Mouse (Mus musculus): ENCODE measurements around the gene Zfp977. TPM values are rescaled to one million over a fixed set of nuclear protein-coding genes. Genes with fewer than 3 reads are reported as not detected.
"Not testable (repeated sequence)": the region's sequence is repeated elsewhere in the genome, so short reads cannot be mapped to it uniquely, and the experiment has no call there.

Gene Zfp977
- polyA plus RNA-seq (2015; fragmentation: Nextera tagmentation; extraction: Ambion mirVana), result 2.1 and 2.3 TPM in 2 replicates

DNA sequence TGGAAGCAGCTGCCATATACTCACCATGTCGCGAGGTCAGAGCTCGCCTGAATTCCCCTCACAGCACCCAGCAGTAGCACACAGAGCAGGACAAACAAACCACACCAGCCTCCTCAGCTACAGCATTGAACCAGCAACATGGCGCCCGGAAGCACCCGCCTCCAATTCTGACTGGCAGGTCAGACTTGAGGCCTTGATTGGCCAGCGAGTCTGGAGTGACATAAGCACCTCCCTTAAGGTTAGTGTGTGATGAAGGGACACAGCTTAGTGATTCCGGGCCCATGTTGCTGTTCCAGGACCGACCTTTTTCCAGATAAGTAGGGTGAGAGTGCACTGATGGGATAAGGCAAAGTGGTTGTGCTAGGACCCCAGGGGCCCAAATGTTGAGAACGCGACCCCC is at the start of gene Zfp977:
Zfp977 (minus strand) TSS at position 135 of the 400 bp plus-strand sequence.
- H3K27me3 ChIP-seq (ENCODE audit: control insufficient read depth, insufficient read depth, low read depth, low read length); H3K36me3 ChIP-seq (ENCODE audit: control insufficient read depth, insufficient read depth, low read length); H3K4me2 ChIP-seq (ENCODE audit: low read length); ATAC-seq; H3K27ac ChIP-seq (ENCODE audit: low read length); H3K4me3 ChIP-seq (ENCODE audit: low read depth, low read length); H3K9ac ChIP-seq (ENCODE audit: low read depth, low read length); H3K4me1 ChIP-seq (ENCODE audit: control insufficient read depth, insufficient read depth, low read length): not testable (repeated sequence)
- H3K9me3 ChIP-seq (replicated peaks; ENCODE audit: control insufficient read depth, low read length, poor library complexity, severe bottlenecking), result peaks cover 17% of the 10 kb centered on the region
- WGBS, result 90% methylated on average over 11 of the region's 11 CpGs

DNA sequence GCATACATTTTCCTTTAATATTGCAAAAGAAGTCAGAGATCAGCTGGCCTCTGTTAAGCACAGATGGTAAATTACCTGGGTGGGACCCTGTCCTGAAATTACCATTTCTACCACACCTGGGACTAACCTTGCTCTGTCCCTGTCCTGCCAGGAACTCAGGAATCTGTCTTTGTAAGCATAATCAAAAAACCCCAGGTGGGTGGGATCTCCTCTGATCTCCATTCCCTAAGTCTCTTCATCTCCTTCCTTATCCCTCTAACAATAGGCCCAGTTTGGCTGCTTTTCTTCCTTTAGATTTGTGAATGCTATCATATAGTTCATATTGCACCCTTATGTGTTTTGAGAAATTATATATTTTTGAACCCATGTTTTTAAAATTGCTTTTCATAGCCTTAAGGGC is 38.7 kb upstream of the Zfp977 start:
- H3K9ac ChIP-seq (ENCODE audit: low read depth, low read length); ATAC-seq; H3K27ac ChIP-seq (ENCODE audit: low read length): not testable (repeated sequence)

DNA sequence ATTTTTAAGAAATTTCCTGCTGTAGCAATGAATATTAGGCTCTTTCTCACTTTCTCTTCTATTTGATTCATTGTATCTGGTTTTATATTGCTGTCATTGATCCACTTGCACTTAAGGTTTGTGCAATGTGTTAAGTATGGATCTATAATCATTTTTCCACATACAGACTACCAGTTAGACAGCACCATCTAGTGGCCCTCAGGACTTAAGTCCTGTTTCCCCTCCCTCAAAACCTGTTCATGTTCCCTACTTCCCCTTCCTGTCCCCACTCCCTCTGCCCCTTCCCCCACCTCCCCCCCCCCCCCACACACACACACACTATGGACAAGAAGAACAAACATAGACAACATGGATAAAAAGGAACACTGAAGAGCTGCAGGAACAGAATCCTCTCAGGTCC is 3.3 kb upstream of the Zfp977 start:
- peaks cover 29% of the 10 kb centered on the region for H3K9me3 ChIP-seq (replicated peaks; ENCODE audit: control insufficient read depth, low read length, poor library complexity, severe bottlenecking)
- not testable (repeated sequence) for H3K27ac ChIP-seq (ENCODE audit: low read length); H3K4me3 ChIP-seq (ENCODE audit: low read depth, low read length)

More for the DNA sequence above, 38.7 kb upstream of the Zfp977 start:
- H3K9me3 ChIP-seq (replicated peaks; ENCODE audit: control insufficient read depth, low read length, poor library complexity, severe bottlenecking), result 0 out of 2 replicates have a peak, but pooled peaks cover 11% of the 10 kb centered on the region
- H3K36me3 ChIP-seq (ENCODE audit: control insufficient read depth, insufficient read depth, low read length); H3K4me3 ChIP-seq (ENCODE audit: low read depth, low read length); H3K4me2 ChIP-seq (ENCODE audit: low read length); H3K27me3 ChIP-seq (ENCODE audit: control insufficient read depth, insufficient read depth, low read depth, low read length); H3K4me1 ChIP-seq (ENCODE audit: control insufficient read depth, insufficient read depth, low read length): not testable (repeated sequence)

DNA sequence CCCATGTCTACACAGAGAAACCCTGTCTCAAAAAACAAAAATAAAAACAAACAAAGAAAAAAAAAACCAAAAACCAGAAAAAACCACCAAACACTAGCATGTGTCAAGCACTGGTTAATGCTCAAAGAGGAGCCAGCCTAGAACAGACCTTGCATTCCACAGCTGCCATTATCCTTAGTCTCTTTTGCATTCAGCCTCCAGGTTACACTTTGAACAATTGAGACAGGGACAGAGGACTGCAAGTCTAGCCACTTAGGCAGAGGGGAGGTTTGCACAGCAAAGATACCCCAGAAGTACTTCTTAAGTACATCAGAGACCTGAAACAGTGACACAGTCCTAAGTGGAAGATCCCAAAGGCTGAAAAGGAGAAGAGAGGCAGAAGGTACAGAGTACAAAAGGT is 1.0 kb downstream of the Zfp977 start:
- H3K27me3 ChIP-seq (ENCODE audit: control insufficient read depth, insufficient read depth, low read depth, low read length); ATAC-seq; H3K4me2 ChIP-seq (ENCODE audit: low read length); H3K4me1 ChIP-seq (ENCODE audit: control insufficient read depth, insufficient read depth, low read length); H3K36me3 ChIP-seq (ENCODE audit: control insufficient read depth, insufficient read depth, low read length); H3K4me3 ChIP-seq (ENCODE audit: low read depth, low read length); H3K9ac ChIP-seq (ENCODE audit: low read depth, low read length); H3K27ac ChIP-seq (ENCODE audit: low read length): not testable (repeated sequence)
- peaks cover 25% of the 10 kb centered on the region for H3K9me3 ChIP-seq (replicated peaks; ENCODE audit: control insufficient read depth, low read length, poor library complexity, severe bottlenecking)

More for the DNA sequence above, 3.3 kb upstream of the Zfp977 start:
- not testable (repeated sequence) for H3K9ac ChIP-seq (ENCODE audit: low read depth, low read length); H3K4me2 ChIP-seq (ENCODE audit: low read length); H3K27me3 ChIP-seq (ENCODE audit: control insufficient read depth, insufficient read depth, low read depth, low read length); H3K36me3 ChIP-seq (ENCODE audit: control insufficient read depth, insufficient read depth, low read length); ATAC-seq; H3K4me1 ChIP-seq (ENCODE audit: control insufficient read depth, insufficient read depth, low read length)

DNA sequence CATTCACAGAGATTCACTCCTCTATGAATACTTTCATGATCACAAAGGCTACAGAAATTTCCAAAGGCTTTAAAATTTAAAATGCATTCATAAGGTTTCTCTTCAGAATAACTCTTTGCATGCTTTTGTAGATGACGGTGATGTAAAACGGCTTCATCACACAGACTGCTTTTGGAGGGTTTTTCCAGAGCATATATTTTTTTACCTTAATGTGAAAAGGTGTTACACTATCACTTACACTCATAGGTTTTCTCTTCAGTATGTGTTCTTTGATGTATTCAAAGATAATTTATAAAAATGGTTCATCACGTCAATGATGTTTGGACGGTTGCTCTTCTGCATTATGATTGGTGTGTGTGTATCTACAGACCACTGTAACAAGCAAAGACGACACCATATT is 13.9 kb downstream of the Zfp977 start, which contains the start of gene Gm21028:
Gm21028 (minus strand) TSS at position 101 of the 400 bp plus-strand sequence.
- no peaks in the 10 kb centered on the region for H3K27me3 ChIP-seq (ENCODE audit: control insufficient read depth, insufficient read depth, low read depth, low read length)
- peaks cover 4% of the 10 kb centered on the region; the same call in 1 of the 2 replicates for H3K36me3 ChIP-seq (ENCODE audit: control insufficient read depth, insufficient read depth, low read length)
- H3K9ac ChIP-seq (ENCODE audit: low read depth, low read length), result no peak within 1 kb of the TSS
- no peaks in the 10 kb centered on the region for H3K4me1 ChIP-seq (ENCODE audit: control insufficient read depth, insufficient read depth, low read length)
- peaks cover 41% of the 10 kb centered on the region for H3K9me3 ChIP-seq (replicated peaks; ENCODE audit: control insufficient read depth, low read length, poor library complexity, severe bottlenecking)
- no peak within 1 kb of the TSS for H3K4me3 ChIP-seq (ENCODE audit: low read depth, low read length)
- no peak for ATAC-seq
- H3K27ac ChIP-seq (ENCODE audit: low read length), result no peak within 1 kb of the TSS
- no peak within 1 kb of the TSS for H3K4me2 ChIP-seq (ENCODE audit: low read length)
- 92% methylated on average over 5 of the region's 5 CpGs for WGBS

DNA sequence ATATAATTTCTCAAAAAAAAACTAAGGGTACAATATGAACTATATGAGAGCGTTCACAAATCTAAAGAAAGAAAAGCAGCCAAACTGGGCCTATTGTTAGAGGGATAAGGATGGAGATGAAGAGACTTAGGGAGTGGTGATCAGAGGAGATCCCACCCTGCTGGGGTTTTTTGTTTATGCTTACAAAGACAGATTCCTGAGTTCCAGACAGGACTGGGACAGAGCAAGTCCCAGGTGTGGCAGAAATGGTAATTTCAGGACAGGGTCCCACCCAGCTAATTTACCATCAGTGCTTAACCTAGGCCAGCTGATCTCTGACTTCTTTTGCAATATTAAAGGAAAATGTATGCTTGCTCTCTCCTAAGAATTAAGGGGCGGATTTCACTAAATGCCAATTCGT is 40.6 kb downstream of the Zfp977 start:
- ATAC-seq, result no peak
- no peak overlapping the region for H3K27ac ChIP-seq (ENCODE audit: low read length)
- H3K27me3 ChIP-seq (ENCODE audit: control insufficient read depth, insufficient read depth, low read depth, low read length), result no peaks in the 10 kb centered on the region
- WGBS, result 76% methylated on average over 3 of the region's 3 CpGs
- H3K9ac ChIP-seq (ENCODE audit: low read depth, low read length), result no peak overlapping the region
- H3K9me3 ChIP-seq (replicated peaks; ENCODE audit: control insufficient read depth, low read length, poor library complexity, severe bottlenecking), result peaks cover 10% of the 10 kb centered on the region; the same call in 1 of the 2 replicates
- H3K4me1 ChIP-seq (ENCODE audit: control insufficient read depth, insufficient read depth, low read length), result no peaks in the 10 kb centered on the region
- H3K4me2 ChIP-seq (ENCODE audit: low read length), result no peak overlapping the region
- no peaks in the 10 kb centered on the region for H3K36me3 ChIP-seq (ENCODE audit: control insufficient read depth, insufficient read depth, low read length)
- H3K4me3 ChIP-seq (ENCODE audit: low read depth, low read length), result no peak overlapping the region

Small RNA genes within 50 kb of the gene (microRNA-seq; reads per million reads assigned to microRNA genes)
- gene Gm24938, result not detected

Other genes starting within 250 kb of the Zfp977 start
- gene 4933421I07Rik, start 144.4 kb downstream of the Zfp977 start, polyA plus RNA-seq (2015; fragmentation: Nextera tagmentation; extraction: Ambion mirVana), result not detected in 2 replicates
- gene Zfp141, start 86.8 kb downstream of the Zfp977 start, polyA plus RNA-seq (2015; fragmentation: Nextera tagmentation; extraction: Ambion mirVana), result 16.0 and 17.4 TPM in 2 replicates
- gene Gm21028, start 14.0 kb downstream of the Zfp977 start, polyA plus RNA-seq (2015; fragmentation: Nextera tagmentation; extraction: Ambion mirVana), result not detected in 2 replicates
- 2.4 and 3.3 TPM in 2 replicates for gene Zfp976, start 50.0 kb upstream of the Zfp977 start, polyA plus RNA-seq (2015; fragmentation: Nextera tagmentation; extraction: Ambion mirVana)
- 8.1 and 8.4 TPM in 2 replicates for gene Zfp975, start 100.2 kb upstream of the Zfp977 start, polyA plus RNA-seq (2015; fragmentation: Nextera tagmentation; extraction: Ambion mirVana)
- 0.05 TPM in 1 of 2 replicates, not detected in the other for gene Gm17067, start 134.5 kb upstream of the Zfp977 start, polyA plus RNA-seq (2015; fragmentation: Nextera tagmentation; extraction: Ambion mirVana)
- not detected in 2 replicates for gene Vmn2r62, start 201.0 kb upstream of the Zfp977 start, polyA plus RNA-seq (2015; fragmentation: Nextera tagmentation; extraction: Ambion mirVana)

All from midbrain, embryonic 16.5 days (tissue).